ENCODE assay signal across 34 mouse cellular contexts in the genomic region with DNA sequence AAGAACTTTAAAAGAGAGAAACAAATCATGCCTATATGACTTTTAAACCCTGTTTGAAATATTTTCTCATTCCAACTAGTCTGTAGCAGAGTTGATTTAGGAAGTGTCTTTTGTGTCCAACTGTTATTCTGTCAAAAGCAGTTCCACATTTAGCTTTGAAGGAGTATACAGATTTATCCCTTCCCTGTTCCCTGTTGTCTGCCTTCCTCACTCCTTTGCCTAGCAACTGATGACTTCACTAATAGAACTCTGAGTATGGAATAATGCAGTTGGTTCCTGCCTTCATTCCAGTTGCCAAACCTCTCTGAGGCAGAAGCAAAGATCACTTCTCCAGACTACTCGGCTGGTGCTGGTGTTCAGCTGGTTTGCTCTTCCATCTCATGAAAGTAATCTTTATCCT. TPM values are rescaled to one million over a fixed set of nuclear protein-coding genes. Genes with fewer than 3 reads are reported as not detected.
DNase-seq lines count a peak whose midpoint lies in the region; ATAC-seq and TF ChIP-seq lines count a peak whose summit lies in the region.
"Had no signal": no experiment of that assay in that cellular context is flagged by ENCODE, and none has a peak within 500 bp of the region (broad histone marks: within the 10 kb centered on the region; RNA-seq: fewer than 3 reads in every experiment).

Gene Prr32, plus strand, starts transcription at position 301 of the 400 bp plus-strand sequence.

- TF ChIP-seq CTCF in kidney, postnatal 0 days (IDR thresholded peaks at IDR 0.05; ENCODE audit: low read depth), result no peak

- H3K36me3 ChIP-seq in kidney, postnatal 0 days (ENCODE audit: insufficient read depth, low read length), result no peaks in the 10 kb centered on the region
- H3K36me3 ChIP-seq in embryonic facial prominence, embryonic 15.5 days, result no peaks in the 10 kb centered on the region
- H3K36me3 ChIP-seq: forebrain, embryonic 12.5 days; heart, embryonic 10.5 days; heart, embryonic 15.5 days; hindbrain, embryonic 15.5 days; liver, embryonic 12.5 days; midbrain, embryonic 12.5 days; neural tube, embryonic 13.5 days had no signal

- H3K9ac ChIP-seq in kidney, postnatal 0 days (ENCODE audit: low read depth, low read length), result no peak within 1 kb of the TSS
- H3K9ac ChIP-seq in embryonic facial prominence, embryonic 15.5 days, result no peak within 1 kb of the TSS
- H3K9ac ChIP-seq: forebrain, embryonic 12.5 days; heart, embryonic 15.5 days; hindbrain, embryonic 15.5 days; liver, embryonic 12.5 days; liver, postnatal 0 days; midbrain, embryonic 12.5 days; neural tube, embryonic 13.5 days had no signal

- H3K27ac ChIP-seq in kidney, postnatal 0 days, result no peak within 1 kb of the TSS
- no peak within 1 kb of the TSS for H3K27ac ChIP-seq in embryonic facial prominence, embryonic 15.5 days (replicated peaks)
- H3K27ac ChIP-seq: forebrain, embryonic 12.5 days; heart, embryonic 10.5 days; heart, embryonic 15.5 days; hindbrain, embryonic 15.5 days; liver, embryonic 12.5 days; midbrain, embryonic 12.5 days; neural tube, embryonic 13.5 days; stomach, postnatal 0 days had no signal

- 0 out of 2 replicates have a peak, but pooled peaks have one; percentile 34 for ATAC-seq in frontal cortex, adult (ENCODE audit: low TSS enrichment)
- no peak for ATAC-seq in kidney, postnatal 0 days (replicated peaks; ENCODE audit: low FRiP score, low read depth)
- no peak for ATAC-seq in embryonic facial prominence, embryonic 15.5 days (ENCODE audit: insufficient number of reproducible peaks, low FRiP score, low TSS enrichment, low read depth)
- ATAC-seq: liver, embryonic 12.5 days; liver, postnatal 0 days; Patski had no signal

- no peaks in the 10 kb centered on the region for H3K27me3 ChIP-seq in kidney, postnatal 0 days (ENCODE audit: insufficient read depth, low read length)
- H3K27me3 ChIP-seq in embryonic facial prominence, embryonic 15.5 days, result no peaks in the 10 kb centered on the region
- H3K27me3 ChIP-seq: forebrain, embryonic 12.5 days; heart, embryonic 15.5 days; hindbrain, embryonic 15.5 days; liver, embryonic 12.5 days; midbrain, embryonic 12.5 days; neural tube, embryonic 13.5 days had no signal

- 70% methylated on average over 1 of the region's 1 CpGs for WGBS in kidney, postnatal 0 days
- WGBS in embryonic facial prominence, embryonic 15.5 days, result 50% methylated on average over 1 of the region's 1 CpGs

- no peaks in the 10 kb centered on the region for H3K4me1 ChIP-seq in kidney, postnatal 0 days (replicated peaks; ENCODE audit: insufficient read depth, low read length)
- H3K4me1 ChIP-seq in embryonic facial prominence, embryonic 15.5 days, result no peaks in the 10 kb centered on the region
- H3K4me1 ChIP-seq: forebrain, embryonic 12.5 days; heart, embryonic 10.5 days; heart, embryonic 15.5 days; hindbrain, embryonic 15.5 days; liver, embryonic 12.5 days; midbrain, embryonic 12.5 days; neural tube, embryonic 13.5 days had no signal

- no peak within 1 kb of the TSS for H3K4me2 ChIP-seq in kidney, postnatal 0 days (ENCODE audit: low read length)
- no peak within 1 kb of the TSS for H3K4me2 ChIP-seq in embryonic facial prominence, embryonic 15.5 days (replicated peaks)
- H3K4me2 ChIP-seq: forebrain, embryonic 12.5 days; heart, embryonic 15.5 days; hindbrain, embryonic 15.5 days; liver, embryonic 12.5 days; midbrain, embryonic 12.5 days; neural tube, embryonic 13.5 days had no signal

- H3K9me3 ChIP-seq in kidney, postnatal 0 days (replicated peaks; ENCODE audit: low read length), result no peaks in the 10 kb centered on the region
- H3K9me3 ChIP-seq in embryonic facial prominence, embryonic 15.5 days (replicated peaks), result no peaks in the 10 kb centered on the region
- H3K9me3 ChIP-seq: forebrain, embryonic 12.5 days; heart, embryonic 10.5 days; heart, embryonic 15.5 days; hindbrain, embryonic 15.5 days; liver, embryonic 12.5 days; midbrain, embryonic 12.5 days; neural tube, embryonic 13.5 days had no signal

- no peak for DNase-seq in frontal cortex, postnatal 10 days (ENCODE audit: low spot score in 2 of 2)
- peak; percentile 10 for DNase-seq in kidney, postnatal 0 days (ENCODE audit: low spot score)
- no peak for DNase-seq in kidney, adult 9 months
- no peak for DNase-seq in heart, postnatal 4 days
- DNase-seq in layer of hippocampus, postnatal 10 days (ENCODE audit: low spot score in 2 of 2), result no peak
- DNase-seq: adrenal gland, postnatal 25 days; cerebellum, adult 2 months; cerebellum, postnatal 25 days; heart, adult 11 months; kidney, adult 18-20 months; kidney, postnatal 4 days; layer of hippocampus, postnatal 36 days; liver, postnatal 0 days; lung, postnatal 36 days; right cerebral cortex, postnatal 4 days; thymus, adult 18-20 months; thymus, postnatal 25 days had no signal

- no peak within 1 kb of the TSS for H3K4me3 ChIP-seq in kidney, postnatal 0 days (replicated peaks; ENCODE audit: low read depth, low read length)
- no peak within 1 kb of the TSS for H3K4me3 ChIP-seq in embryonic facial prominence, embryonic 15.5 days (replicated peaks)
- H3K4me3 ChIP-seq: erythroblast, embryonic 14.5 days; forebrain, embryonic 12.5 days; heart, embryonic 10.5 days; heart, embryonic 15.5 days; hindbrain, embryonic 15.5 days; liver, embryonic 12.5 days; midbrain, embryonic 12.5 days; neural tube, embryonic 13.5 days had no signal

RNA-seq across cellular contexts. Expression of gene Prr32, which starts in this region (rescaled TPM):
- polyA plus RNA-seq in kidney, postnatal 0 days (2015; fragmentation: Nextera tagmentation; extraction: Ambion mirVana), result not detected in 2 replicates
- polyA plus RNA-seq in embryonic facial prominence, embryonic 15.5 days (2015; fragmentation: Nextera tagmentation; extraction: Ambion mirVana), result 14.4 and 21.9 TPM in 2 replicates
- not detected for total RNA-seq in heart, postnatal 4 days (2021)
- total RNA-seq in layer of hippocampus, postnatal 10 days (2021), result 1 to 10 TPM in 1 of 2 experiments, not detected in 1; 2.2 TPM
- total RNA-seq: adrenal gland, postnatal 25 days; heart, postnatal 25 days; megakaryocyte, adult 5-6 weeks; MEL had no signal
- polyA plus RNA-seq: erythroblast, embryonic 14.5 days; heart, embryonic 10.5 days; intestine, embryonic 14.5 days; liver, embryonic 12.5 days; midbrain, embryonic 12.5 days; Patski; spleen, adult 2 months had no signal

Comparison
In these comparisons a context has a peak if more than half of its experiments do, and no peak if none do; other contexts are left out.
1. RNA of gene Prr32 (polyA plus RNA-seq): 14.4 to 21.9 TPM in embryonic facial prominence, embryonic 15.5 days; not detected in kidney, postnatal 0 days; every median in the first group is over 10 times any median in the second.
2. Peak in DNase-seq in kidney, postnatal 0 days; RNA of the gene not detected or under 1 TPM.